Mouse (Mus musculus): Measurements from ENCODE around the gene Limk2.

DNA sequence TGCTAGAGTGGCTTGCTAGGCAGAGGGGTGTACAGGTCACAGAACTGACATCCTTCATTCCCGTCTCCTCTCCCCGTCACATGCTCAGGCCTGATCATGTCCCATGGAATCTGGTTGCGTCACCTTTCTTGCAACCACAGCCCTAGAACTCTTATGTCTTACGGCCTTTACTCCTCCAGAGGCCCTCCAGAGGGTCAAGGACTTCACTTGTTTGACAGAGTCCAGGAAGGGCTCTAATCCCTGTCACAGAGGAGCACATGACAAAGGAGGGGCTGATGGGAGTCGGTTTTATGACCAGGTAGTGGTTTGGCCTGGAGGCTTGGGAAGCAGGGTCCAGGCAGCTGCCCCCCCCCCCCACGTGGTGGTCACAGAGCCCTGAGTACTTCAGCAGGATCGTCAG is 40.0 kb downstream of the Limk2 start:
- TF ChIP-seq POLR2AphosphoS5 (IDR thresholded peaks at IDR 0.05; ENCODE audit: insufficient replicate concordance, low read depth, low read length) (no peak), CTCF (IDR thresholded peaks at IDR 0.05; ENCODE audit: low read depth, low read length) (no peak), GATA1 (IDR thresholded peaks at IDR 0.05; ENCODE audit: borderline replicate concordance, low read length) (no peak), GATA2 (IDR thresholded peaks at IDR 0.05; ENCODE audit: borderline replicate concordance, low read depth, low read length) (no peak), TAL1 (conservative IDR thresholded peaks at IDR 0.05; ENCODE audit: low read depth, low read length) (no peak)

Data from G1E (cell line).